Mouse (Mus musculus) kidney, postnatal 0 days (tissue): ENCODE data around the gene Adcy10. TPM values are rescaled to one million over a fixed set of nuclear protein-coding genes. Genes with fewer than 3 reads are reported as not detected.

Experiments used
- ATAC-seq: fragments of 200-750 bp; cut with Nextera tagmentation; replicated peaks from 2 replicates; pipeline ENCODE4 v1.8.0; 2017; ENCODE audit warnings: low read depth, moderate number of reproducible peaks, moderate TSS enrichment, moderate library complexity; ENCODE audit not compliant: low FRiP score
- DNase-seq: peaks from one replicate; pipeline ENCODE4 v3.0.0-alpha.2; 2016; ENCODE audit warnings: low spot score
- H3K27ac ChIP-seq: fragments of 300-500 bp; sonication (generic); 2 replicates; pipeline ENCODE4 v1.5.1; 2014; ENCODE audit warnings: mild to moderate bottlenecking
- H3K27me3 ChIP-seq: fragments of 300-500 bp; sonication (generic); 2 replicates; pipeline ENCODE4 v1.6.1; 2014; ENCODE audit warnings: low read length, mixed read lengths; ENCODE audit not compliant: insufficient read depth
- H3K36me3 ChIP-seq: fragments of 300-500 bp; sonication (generic); 2 replicates; pipeline ENCODE4 v1.6.1; 2014; ENCODE audit warnings: low read length, mixed read lengths; ENCODE audit not compliant: insufficient read depth
- H3K4me1 ChIP-seq: fragments of 300-500 bp; sonication (generic); replicated peaks from 2 replicates; pipeline ENCODE4 v1.6.1; 2014; ENCODE audit warnings: antibody characterized with exemption, low read length, mixed read lengths; ENCODE audit not compliant: insufficient read depth
- H3K4me2 ChIP-seq: fragments of 300-500 bp; sonication (generic); 2 replicates; pipeline ENCODE4 v1.6.1; 2014; ENCODE audit warnings: mild to moderate bottlenecking, low read length, moderate library complexity, mixed read lengths
- H3K4me3 ChIP-seq: fragments of 300-500 bp; sonication (generic); replicated peaks from 2 replicates; pipeline ENCODE4 v1.5.1; 2014; ENCODE audit warnings: low read depth, low read length
- H3K9ac ChIP-seq: fragments of 300-500 bp; sonication (generic); 2 replicates; pipeline ENCODE4 v1.6.1; 2014; ENCODE audit warnings: low read depth, low read length
- H3K9me3 ChIP-seq: fragments of 300-500 bp; sonication (generic); replicated peaks from 2 replicates; pipeline ENCODE4 v1.6.1; 2016; ENCODE audit warnings: low read length, inconsistent platforms, mixed read lengths
- CTCF ChIP-seq: IDR thresholded peaks from 2 replicates; pipeline ENCODE4 v1.5.1; 2016; ENCODE audit warnings: antibody characterized with exemption, low read depth, mild to moderate bottlenecking, moderate library complexity
- whole genome bisulfite sequencing: fragments of 180-500 bp; shearing (Covaris S2); extraction: QIAGEN DNeasy Blood & Tissue Kit; methylation state at CpG from one replicate; pipeline ENCODE4 v1.1.7; 2014; 5-methylcytosine and 5-hydroxymethylcytosine counted together
- polyA plus RNA-seq: library from polyadenylated mRNA; unstranded; fragments of >200 nt; fragmentation: Nextera tagmentation; extraction: Ambion mirVana; gene quantifications from 2 replicates; pipeline ENCODE4 v1.2.1, GENCODE M21; 2015

Adcy10 gene
- polyA plus RNA-seq, 1 experiment from 2014 or later = not detected

GRCm38 (mm10) chr1:165468971-165469370 lies 16.0 kb upstream of the Adcy10 start:
- Histone ChIP-seq H3K27me3 (no peaks in the 10 kb centered on the region), H3K9ac (no peak overlapping the region), H3K36me3 (no peaks in the 10 kb centered on the region), H3K27ac (peak overlapping the region; percentile 85), H3K4me2 (peak overlapping the region; percentile 27; the same call in 1 of the 2 replicates), H3K9me3 (no peaks in the 10 kb centered on the region), H3K4me1 (no peaks in the 10 kb centered on the region), H3K4me3 (no peak overlapping the region)
- TF ChIP-seq CTCF = no peak
- DNase-seq (peak; percentile 31), ATAC-seq (no peak)

DNA sequence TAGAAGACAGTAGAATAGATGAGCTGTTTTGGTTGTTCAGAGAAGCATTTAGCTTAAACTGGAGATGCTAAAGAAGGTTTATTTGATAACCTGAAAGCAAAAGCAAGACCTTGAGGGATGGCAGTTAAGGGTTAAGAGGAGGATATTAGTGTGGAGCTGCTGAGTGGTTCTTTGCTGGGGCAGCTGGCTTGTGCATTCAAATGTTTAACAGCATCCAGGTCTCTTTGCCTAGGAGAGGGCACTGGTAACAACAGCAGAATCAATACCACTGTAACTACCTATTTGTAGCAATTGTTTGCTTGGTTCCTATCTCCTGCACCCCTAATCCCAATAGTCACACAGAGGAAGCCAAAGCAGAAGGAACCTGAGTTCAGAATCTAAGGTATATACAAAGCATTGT lies 15.3 kb upstream of the Adcy10 start:
- H3K4me3 ChIP-seq = no peak overlapping the region
- H3K9me3 ChIP-seq = no peaks in the 10 kb centered on the region
- no peak for DNase-seq
- H3K4me2 ChIP-seq = peak overlapping the region; percentile 27; the same call in 1 of the 2 replicates
- no peaks in the 10 kb centered on the region for H3K36me3 ChIP-seq
- peak overlapping the region; percentile 85 for H3K27ac ChIP-seq
- ATAC-seq = no peak
- no peaks in the 10 kb centered on the region for H3K27me3 ChIP-seq
- no peak overlapping the region for H3K9ac ChIP-seq
- no peaks in the 10 kb centered on the region for H3K4me1 ChIP-seq
- no peak for TF ChIP-seq CTCF

DNA sequence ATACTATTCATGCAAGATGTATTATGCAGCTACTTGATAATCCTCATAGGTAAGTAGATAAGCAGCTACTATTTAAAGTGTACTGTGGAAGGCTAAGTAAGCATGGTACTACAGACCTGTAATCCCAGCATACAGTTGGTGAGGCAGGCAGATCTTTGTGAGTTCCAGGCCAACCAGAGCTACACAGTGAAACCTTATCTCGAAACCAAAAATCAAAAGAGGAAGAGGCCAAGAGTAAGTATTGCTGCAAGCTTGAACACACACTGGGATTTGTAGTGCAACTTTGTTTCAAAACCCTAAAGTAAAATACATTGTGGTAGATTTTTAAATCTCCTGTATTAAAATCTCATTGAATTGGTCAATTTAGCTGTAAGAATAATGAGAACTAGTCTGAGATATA lies 13.5 kb upstream of the Adcy10 start:
- ATAC-seq (no peak), DNase-seq (no peak)
- H3K9me3 ChIP-seq = no peaks in the 10 kb centered on the region
- no peak overlapping the region for H3K27ac ChIP-seq
- H3K4me2 ChIP-seq = no peak overlapping the region
- H3K36me3 ChIP-seq = no peaks in the 10 kb centered on the region
- no peak overlapping the region for H3K9ac ChIP-seq
- TF ChIP-seq CTCF = no peak
- no peak overlapping the region for H3K4me3 ChIP-seq
- no peaks in the 10 kb centered on the region for H3K27me3 ChIP-seq
- no peaks in the 10 kb centered on the region for H3K4me1 ChIP-seq
- 90% methylated on average over 1 of the region's 1 CpGs for WGBS

DNA sequence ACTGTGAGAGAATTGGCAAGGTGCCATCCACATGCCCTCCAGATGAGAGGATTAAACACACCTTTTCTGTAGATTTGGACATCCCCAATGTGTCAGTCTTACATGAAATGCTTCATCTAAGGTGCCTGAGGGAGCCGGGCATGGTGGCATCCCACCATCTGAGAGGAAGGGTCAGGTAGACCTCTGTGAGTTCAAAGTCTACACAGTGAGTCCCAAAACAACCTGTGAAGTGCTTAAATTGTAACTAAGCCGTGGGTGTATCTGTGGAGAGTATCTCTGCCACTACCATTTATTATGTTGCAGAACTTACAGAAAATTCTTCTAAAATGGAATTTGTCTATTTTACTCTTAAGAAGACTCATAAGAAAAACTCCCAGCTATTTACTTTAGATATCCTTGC lies 1.1 kb downstream of the Adcy10 start:
- WGBS = 82% methylated on average over 2 of the region's 2 CpGs
- Histone ChIP-seq H3K27ac (no peak overlapping the region), H3K36me3 (peaks cover 14% of the 10 kb centered on the region; the same call in 1 of the 2 replicates), H3K4me1 (no peaks in the 10 kb centered on the region), H3K4me2 (no peak overlapping the region), H3K4me3 (no peak overlapping the region), H3K27me3 (no peaks in the 10 kb centered on the region), H3K9ac (no peak overlapping the region), H3K9me3 (no peaks in the 10 kb centered on the region)
- no peak for TF ChIP-seq CTCF
- ATAC-seq = no peak
- no peak for DNase-seq

- H3K36me3 ChIP-seq = 0 out of 2 replicates have a peak, but pooled peaks cover 5% of the 10 kb centered on the region
- H3K27ac ChIP-seq = no peak overlapping the region
- WGBS = 83% methylated on average over 4 of the region's 4 CpGs
- H3K4me2 ChIP-seq = no peak overlapping the region
- H3K4me1 ChIP-seq = no peaks in the 10 kb centered on the region
- no peaks in the 10 kb centered on the region for H3K9me3 ChIP-seq
- ATAC-seq (no peak), DNase-seq (no peak)
- no peaks in the 10 kb centered on the region for H3K27me3 ChIP-seq
- no peak for TF ChIP-seq CTCF
- no peak overlapping the region for H3K9ac ChIP-seq
- H3K4me3 ChIP-seq = no peak overlapping the region
Measured at GRCm38 (mm10) chr1:165489197-165489596, 4.2 kb downstream of the Adcy10 start.

DNA sequence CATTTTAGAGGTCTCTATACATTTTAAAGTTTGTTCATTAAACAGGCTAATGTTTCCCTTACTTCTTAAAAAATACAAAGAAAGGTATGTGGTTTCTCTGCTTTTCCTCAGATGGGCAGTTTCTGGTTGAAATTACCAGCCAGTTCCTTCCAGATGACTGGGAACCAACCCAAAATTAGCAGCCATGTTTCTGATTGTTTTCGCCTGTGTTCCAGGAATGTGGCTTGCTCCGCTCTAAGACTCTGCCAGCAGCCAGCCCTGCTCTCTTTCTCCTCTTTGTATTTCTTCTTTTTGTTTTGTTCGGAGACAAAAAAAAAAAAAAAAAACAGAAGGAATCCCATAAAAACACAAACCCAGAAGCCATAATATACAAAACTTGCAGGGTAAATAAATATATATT lies 13.9 kb downstream of the Adcy10 start:
- Histone ChIP-seq H3K4me3 (no peak overlapping the region), H3K27ac (no peak overlapping the region), H3K36me3 (no peaks in the 10 kb centered on the region), H3K4me2 (no peak overlapping the region), H3K4me1 (peaks cover 7% of the 10 kb centered on the region; the same call in 1 of the 2 replicates), H3K27me3 (no peaks in the 10 kb centered on the region), H3K9me3 (no peaks in the 10 kb centered on the region), H3K9ac (no peak overlapping the region)
- DNase-seq (peak; percentile 18), ATAC-seq (no peak)
- no peak for TF ChIP-seq CTCF
- 70% methylated on average over 3 of the region's 3 CpGs for WGBS

DNA sequence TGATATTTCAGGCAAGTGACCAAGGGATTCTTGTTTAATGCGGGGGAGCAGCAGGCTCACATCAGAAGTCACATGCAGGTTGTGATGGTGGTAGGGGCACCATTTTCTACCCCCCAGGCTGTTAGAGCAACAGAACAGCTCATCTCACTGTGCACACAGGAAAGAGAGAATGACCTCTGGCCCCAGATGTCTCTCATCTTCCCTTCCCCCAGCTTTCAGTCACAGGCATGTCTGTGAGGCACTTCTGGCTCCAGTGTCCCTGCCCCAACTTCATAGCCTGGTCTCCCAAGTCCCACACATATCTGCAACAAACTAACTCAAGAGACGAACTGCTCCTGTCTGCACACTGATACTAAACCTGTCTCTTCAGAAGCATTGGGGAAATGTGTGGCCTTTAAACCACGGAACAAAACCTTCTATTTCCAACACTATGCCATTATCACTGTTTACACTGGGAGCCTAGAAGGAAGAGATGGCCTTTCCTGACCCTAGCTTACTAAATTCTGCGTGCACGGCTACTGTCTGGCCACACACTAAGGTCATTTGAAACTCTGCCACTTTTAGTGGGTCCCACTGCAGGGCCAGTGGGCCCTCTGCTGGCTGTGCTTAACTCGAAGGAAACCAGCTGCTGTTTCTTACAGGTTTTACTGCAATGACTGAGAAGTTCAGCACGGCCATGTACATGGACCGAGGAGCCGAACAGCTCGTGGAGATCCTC lies 18.5 kb downstream of the Adcy10 start:
- Histone ChIP-seq H3K4me2 (no peak overlapping the region), H3K9me3 (no peaks in the 10 kb centered on the region), H3K9ac (no peak overlapping the region), H3K27ac (peak overlapping the region; percentile 31; the same call in 1 of the 2 replicates), H3K4me1 (peaks cover 7% of the 10 kb centered on the region; the same call in 1 of the 2 replicates), H3K4me3 (no peak overlapping the region), H3K27me3 (no peaks in the 10 kb centered on the region), H3K36me3 (no peaks in the 10 kb centered on the region)
- peak; percentile 76; the same call in 1 of the 2 replicates for ATAC-seq
- peak; percentile 81 for TF ChIP-seq CTCF
- peak; percentile 78 for DNase-seq
- WGBS = 10% methylated on average over 10 of the region's 10 CpGs
